Mouse (Mus musculus) intestine, embryonic 14.5 days (tissue): Measurements from ENCODE around the gene Xxylt1. TPM values are rescaled to one million over a fixed set of nuclear protein-coding genes. Genes with fewer than 3 reads are reported as not detected.

Source experiments
- ATAC-seq: fragments of 200-750 bp; cut with Nextera tagmentation; replicated peaks from 2 replicates; pipeline ENCODE4 v1.8.0; 2017; ENCODE audit warnings: low read depth, moderate number of reproducible peaks, moderate TSS enrichment, moderate library complexity; ENCODE audit not compliant: low FRiP score, low TSS enrichment
- DNase-seq: peaks from one replicate; pipeline ENCODE4 v3.0.0-alpha.2; 2018; ENCODE audit warnings: low spot score
- H3K27ac ChIP-seq: fragments of 300-500 bp; sonication (generic); 2 replicates; pipeline ENCODE4 v1.5.1; 2014; ENCODE audit warnings: low read depth, mild to moderate bottlenecking, control low read depth
- H3K27me3 ChIP-seq: fragments of 300-500 bp; sonication (generic); replicated peaks from 2 replicates; pipeline ENCODE4 v1.6.1; 2014; ENCODE audit warnings: low read length, control low read depth; ENCODE audit not compliant: control insufficient read depth, insufficient read depth
- H3K36me3 ChIP-seq: fragments of 300-500 bp; sonication (generic); 2 replicates; pipeline ENCODE4 v1.6.1; 2014; ENCODE audit warnings: low read length, control low read depth; ENCODE audit not compliant: control insufficient read depth, insufficient read depth
- H3K4me1 ChIP-seq: fragments of 300-500 bp; sonication (generic); replicated peaks from 2 replicates; pipeline ENCODE4 v1.6.1; 2014; ENCODE audit warnings: low read length, control low read depth, mixed read lengths; ENCODE audit not compliant: control insufficient read depth, insufficient read depth
- H3K4me2 ChIP-seq: fragments of 300-500 bp; sonication (generic); 2 replicates; pipeline ENCODE4 v1.6.1; 2014; ENCODE audit warnings: low read length
- H3K4me3 ChIP-seq: fragments of 300-500 bp; sonication (generic); 2 replicates; pipeline ENCODE4 v1.5.1; 2014; ENCODE audit warnings: low read depth, low read length, control low read depth, mixed read lengths
- H3K9ac ChIP-seq: fragments of 300-500 bp; sonication (generic); 2 replicates; pipeline ENCODE4 v1.6.1; 2014; ENCODE audit warnings: mild to moderate bottlenecking, low read length
- H3K9me3 ChIP-seq: fragments of 300-500 bp; sonication (generic); 2 replicates; pipeline ENCODE4 v1.6.1; 2016; ENCODE audit warnings: low read length, control low read depth; ENCODE audit not compliant: control insufficient read depth
- WGBS: fragments of 180-500 bp; shearing (Covaris S2); extraction: QIAGEN DNeasy Blood & Tissue Kit; methylation state at CpG from one replicate; pipeline ENCODE4 v1.1.7; 2014; 5-methylcytosine and 5-hydroxymethylcytosine counted together
- polyA plus RNA-seq: library from polyadenylated mRNA; unstranded; fragments of >200 nt; fragmentation: Nextera tagmentation; extraction: Ambion mirVana; gene quantifications from 2 replicates; pipeline ENCODE4 v1.2.1, GENCODE M21; 2014

Gene Xxylt1
- polyA plus RNA-seq, 1 experiment from 2014 or later, result 20.4 TPM

- H3K27ac ChIP-seq, result no peak overlapping the region
- no peak for DNase-seq
- H3K4me2 ChIP-seq, result no peak overlapping the region
- H3K27me3 ChIP-seq, result no peaks in the 10 kb centered on the region
- no peaks in the 10 kb centered on the region for H3K36me3 ChIP-seq
- H3K4me3 ChIP-seq, result no peak overlapping the region
- 62% methylated on average over 6 of the region's 6 CpGs for WGBS
- 0 out of 2 replicates have a peak, but pooled peaks cover 7% of the 10 kb centered on the region for H3K4me1 ChIP-seq
- no peak for ATAC-seq
- no peak overlapping the region for H3K9ac ChIP-seq
- H3K9me3 ChIP-seq, result no peaks in the 10 kb centered on the region
These were observed 28.4 kb downstream of the Xxylt1 start for GRCm38 (mm10) chr16:31052812-31053211.

- no peak for ATAC-seq
- H3K27ac ChIP-seq, result no peak overlapping the region
- H3K4me1 ChIP-seq, result 0 out of 2 replicates have a peak, but pooled peaks cover 7% of the 10 kb centered on the region
- H3K27me3 ChIP-seq, result no peaks in the 10 kb centered on the region
- H3K4me2 ChIP-seq, result no peak overlapping the region
- H3K9me3 ChIP-seq, result no peaks in the 10 kb centered on the region
- H3K4me3 ChIP-seq, result no peak overlapping the region
- H3K9ac ChIP-seq, result no peak overlapping the region
- DNase-seq, result no peak
- 71% methylated on average over 7 of the region's 7 CpGs for WGBS
- H3K36me3 ChIP-seq, result no peaks in the 10 kb centered on the region
These were observed 29.0 kb downstream of the Xxylt1 start for GRCm38 (mm10) chr16:31052177-31052726.

- no peaks in the 10 kb centered on the region for H3K27me3 ChIP-seq
- no peak for ATAC-seq
- DNase-seq, result no peak
- H3K9ac ChIP-seq, result no peak overlapping the region
- no peak overlapping the region for H3K27ac ChIP-seq
- H3K9me3 ChIP-seq, result no peaks in the 10 kb centered on the region
- H3K4me1 ChIP-seq, result peaks cover 11% of the 10 kb centered on the region; the same call in 1 of the 2 replicates
- no peak overlapping the region for H3K4me3 ChIP-seq
- 81% methylated on average over 7 of the region's 7 CpGs for WGBS
- H3K4me2 ChIP-seq, result no peak overlapping the region
- H3K36me3 ChIP-seq, result no peaks in the 10 kb centered on the region
These were observed 30.5 kb downstream of the Xxylt1 start for GRCm38 (mm10) chr16:31050701-31051100.

- peaks cover 11% of the 10 kb centered on the region; the same call in 1 of the 2 replicates for H3K4me1 ChIP-seq
- H3K9ac ChIP-seq, result no peak overlapping the region
- no peaks in the 10 kb centered on the region for H3K27me3 ChIP-seq
- WGBS, result 76% methylated on average over 6 of the region's 6 CpGs
- ATAC-seq (no peak), DNase-seq (no peak)
- no peaks in the 10 kb centered on the region for H3K9me3 ChIP-seq
- no peak overlapping the region for H3K4me2 ChIP-seq
- H3K27ac ChIP-seq, result no peak overlapping the region
- no peak overlapping the region for H3K4me3 ChIP-seq
- no peaks in the 10 kb centered on the region for H3K36me3 ChIP-seq
These were observed 33.0 kb downstream of the Xxylt1 start for GRCm38 (mm10) chr16:31048194-31048593.

- Histone ChIP-seq H3K9ac (no peak overlapping the region), H3K9me3 (no peaks in the 10 kb centered on the region), H3K27ac (no peak overlapping the region), H3K27me3 (no peaks in the 10 kb centered on the region), H3K4me2 (no peak overlapping the region), H3K4me3 (no peak overlapping the region), H3K4me1 (peaks cover 11% of the 10 kb centered on the region; the same call in 1 of the 2 replicates), H3K36me3 (no peaks in the 10 kb centered on the region)
- 77% methylated on average over 10 of the region's 10 CpGs for WGBS
- DNase-seq (no peak), ATAC-seq (no peak)
These were observed 33.9 kb downstream of the Xxylt1 start for GRCm38 (mm10) chr16:31047186-31047898.

GRCm38 (mm10) chr16:31046217-31046659 is 35.0 kb downstream of the Xxylt1 start:
- H3K36me3 ChIP-seq, result no peaks in the 10 kb centered on the region
- no peak overlapping the region for H3K27ac ChIP-seq
- H3K27me3 ChIP-seq, result no peaks in the 10 kb centered on the region
- WGBS, result 36% methylated on average over 14 of the region's 14 CpGs
- H3K9ac ChIP-seq, result no peak overlapping the region
- DNase-seq (no peak), ATAC-seq (no peak)
- H3K4me3 ChIP-seq, result no peak overlapping the region
- peaks cover 11% of the 10 kb centered on the region; the same call in 1 of the 2 replicates for H3K4me1 ChIP-seq
- H3K4me2 ChIP-seq, result no peak overlapping the region
- no peaks in the 10 kb centered on the region for H3K9me3 ChIP-seq

- no peak overlapping the region for H3K4me3 ChIP-seq
- H3K9ac ChIP-seq, result no peak overlapping the region
- WGBS, result 69% methylated on average over 5 of the region's 5 CpGs
- H3K27ac ChIP-seq, result no peak overlapping the region
- DNase-seq (no peak), ATAC-seq (no peak)
- H3K9me3 ChIP-seq, result no peaks in the 10 kb centered on the region
- H3K4me2 ChIP-seq, result no peak overlapping the region
- no peaks in the 10 kb centered on the region for H3K27me3 ChIP-seq
- no peaks in the 10 kb centered on the region for H3K36me3 ChIP-seq
- peaks cover 11% of the 10 kb centered on the region; the same call in 1 of the 2 replicates for H3K4me1 ChIP-seq
These were observed 36.0 kb downstream of the Xxylt1 start for GRCm38 (mm10) chr16:31045211-31045610.

- H3K27me3 ChIP-seq, result no peaks in the 10 kb centered on the region
- no peak overlapping the region for H3K9ac ChIP-seq
- ATAC-seq, result no peak
- H3K27ac ChIP-seq, result no peak overlapping the region
- no peak overlapping the region for H3K4me2 ChIP-seq
- peaks cover 11% of the 10 kb centered on the region; the same call in 1 of the 2 replicates for H3K4me1 ChIP-seq
- 88% methylated on average over 5 of the region's 5 CpGs for WGBS
- no peak overlapping the region for H3K4me3 ChIP-seq
- no peak for DNase-seq
- H3K36me3 ChIP-seq, result no peaks in the 10 kb centered on the region
- no peaks in the 10 kb centered on the region for H3K9me3 ChIP-seq
These were observed 38.1 kb downstream of the Xxylt1 start for GRCm38 (mm10) chr16:31043136-31043535.
